Comparison of ENCODE assay signal across 25 mouse cellular contexts in the genomic region with DNA sequence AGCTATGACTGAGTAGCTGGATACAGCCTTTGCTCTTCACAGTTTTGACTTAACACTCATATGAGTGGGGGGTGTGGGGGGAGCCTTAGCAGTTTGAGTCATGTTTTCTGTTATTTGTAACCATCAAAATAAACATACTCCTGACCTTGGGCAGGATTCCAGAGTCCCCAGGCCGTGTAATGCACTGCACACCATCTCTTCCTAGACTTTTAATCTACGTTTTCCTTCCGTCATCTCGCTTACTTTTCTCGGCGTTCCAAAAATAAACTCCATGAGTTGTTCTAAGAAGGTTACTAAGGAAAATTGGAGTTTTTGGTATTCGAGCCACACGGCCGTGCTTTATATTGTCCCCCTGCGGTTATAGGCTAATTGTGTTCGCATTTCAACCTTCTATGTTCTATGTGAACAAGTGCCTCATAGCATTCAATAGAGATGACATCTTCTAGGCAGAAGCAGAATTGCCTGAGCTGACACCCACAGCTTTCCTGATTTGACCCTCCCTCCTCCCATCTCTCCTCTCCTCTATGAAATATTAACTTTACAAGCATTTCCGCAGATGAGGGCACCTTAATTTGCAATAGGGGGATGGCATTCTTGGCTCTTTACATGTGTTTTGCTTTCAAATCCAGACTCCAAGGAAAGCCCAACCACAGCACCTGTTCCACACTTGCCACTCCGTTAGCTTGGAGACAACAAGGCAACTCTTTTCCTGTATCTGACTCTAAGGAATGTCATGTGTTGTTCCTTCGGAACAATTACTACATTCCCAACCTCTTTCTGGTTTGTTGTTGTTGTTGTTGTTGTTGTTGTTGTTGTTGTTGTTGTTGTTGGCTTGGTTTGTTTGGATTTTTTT.
DNase-seq lines count a peak whose midpoint lies in the region; ATAC-seq and TF ChIP-seq lines count a peak whose summit lies in the region.
"Had no signal": no experiment of that assay in that cellular context is flagged by ENCODE, and none has a peak within 500 bp of the region (broad histone marks: within the 10 kb centered on the region; RNA-seq: fewer than 3 reads in every experiment).

No protein-coding gene starts in this region.

- no peak overlapping the region for H3K4me2 ChIP-seq in kidney, embryonic 15.5 days
- H3K4me2 ChIP-seq in lung, embryonic 14.5 days = no peak overlapping the region
- no peak overlapping the region for H3K4me2 ChIP-seq in myocyte (ENCODE audit: low read depth)
- H3K4me2 ChIP-seq: forebrain, embryonic 13.5 days; heart, embryonic 15.5 days; limb, embryonic 12.5 days; midbrain, embryonic 13.5 days; neural tube, embryonic 15.5 days; stomach, embryonic 15.5 days had no signal

- H3K4me3 ChIP-seq in kidney, adult 2 months (ENCODE audit: insufficient read depth, low read depth, low read length) = no peak overlapping the region
- no peak overlapping the region for H3K4me3 ChIP-seq in kidney, embryonic 15.5 days (replicated peaks)
- H3K4me3 ChIP-seq in lung, embryonic 14.5 days (ENCODE audit: low read depth, low read length) = no peak overlapping the region
- H3K4me3 ChIP-seq in myocyte = no peak overlapping the region
- H3K4me3 ChIP-seq: forebrain, embryonic 13.5 days; heart, embryonic 10.5 days; heart, embryonic 15.5 days; layer of hippocampus, adult 2 months; left cerebral cortex, adult 2 months; limb, embryonic 12.5 days; midbrain, embryonic 13.5 days; neural tube, embryonic 15.5 days; stomach, embryonic 15.5 days had no signal

- no peaks in the 10 kb centered on the region for H3K9me3 ChIP-seq in kidney, embryonic 15.5 days (replicated peaks)
- no peaks in the 10 kb centered on the region for H3K9me3 ChIP-seq in lung, embryonic 14.5 days (ENCODE audit: low read depth, low read length)
- H3K9me3 ChIP-seq: forebrain, embryonic 13.5 days; heart, embryonic 10.5 days; heart, embryonic 15.5 days; limb, embryonic 12.5 days; midbrain, embryonic 13.5 days; neural tube, embryonic 15.5 days; stomach, embryonic 15.5 days had no signal

- no peak for TF ChIP-seq CTCF in kidney, adult 2 months (conservative IDR thresholded peaks at IDR 0.05; ENCODE audit: insufficient read depth, insufficient read length, low read depth, low read length)
- no peak for TF ChIP-seq CTCF in lung, embryonic 14.5 days (IDR thresholded peaks at IDR 0.05; ENCODE audit: low read depth)
- no peak for TF ChIP-seq CTCF in Patski (IDR thresholded peaks at IDR 0.05)

- CTCF ChIA-PET in Patski (lab: Charles Lee) = interaction anchor here (2.2 kb wide), 1 partner anchor 16 kb away, joined by 5 read pairs; no protein-coding TSS in a partner anchor

- WGBS in kidney, adult 2 months = 60% methylated on average over 14 of the region's 14 CpGs
- 77% methylated on average over 14 of the region's 14 CpGs for WGBS in kidney, embryonic 15.5 days
- WGBS in lung, embryonic 14.5 days = 63% methylated on average over 14 of the region's 14 CpGs

- no peak overlapping the region for H3K27ac ChIP-seq in kidney, adult 2 months (ENCODE audit: insufficient read depth, low read depth, low read length)
- no peak overlapping the region for H3K27ac ChIP-seq in kidney, embryonic 15.5 days
- no peak overlapping the region for H3K27ac ChIP-seq in lung, embryonic 14.5 days (ENCODE audit: low read depth)
- H3K27ac ChIP-seq: forebrain, embryonic 13.5 days; heart, embryonic 10.5 days; heart, embryonic 15.5 days; kidney, postnatal 0 days; layer of hippocampus, adult 2 months; left cerebral cortex, adult 2 months; limb, embryonic 12.5 days; macrophage; midbrain, embryonic 13.5 days; neural tube, embryonic 15.5 days; stomach, embryonic 15.5 days had no signal

- peak; percentile 5 for DNase-seq in kidney, adult 2 months
- DNase-seq in lung, embryonic 14.5 days = peak; percentile 58
- no peak for DNase-seq in lung, adult 18-20 months
- DNase-seq in Patski (ENCODE audit: low read depth, low spot score) = peak; percentile 48
- DNase-seq in urinary bladder, postnatal 25 days (ENCODE audit: low spot score) = no peak
- DNase-seq: adrenal gland, postnatal 25 days; B cell, adult 2 months; cerebellum, adult 2 months; gastrocnemius, postnatal 25 days; heart, adult 11 months; right cerebral cortex, postnatal 25 days had no signal

- H3K36me3 ChIP-seq in kidney, adult 2 months (ENCODE audit: control insufficient read depth, insufficient read depth, low read length) = no peaks in the 10 kb centered on the region
- no peaks in the 10 kb centered on the region for H3K36me3 ChIP-seq in kidney, embryonic 15.5 days
- no peaks in the 10 kb centered on the region for H3K36me3 ChIP-seq in lung, embryonic 14.5 days (ENCODE audit: insufficient read depth)
- no peaks in the 10 kb centered on the region for H3K36me3 ChIP-seq in myocyte (ENCODE audit: control insufficient read depth, insufficient read depth)
- H3K36me3 ChIP-seq: heart, embryonic 10.5 days; heart, embryonic 15.5 days; limb, embryonic 12.5 days; midbrain, embryonic 13.5 days; neural tube, embryonic 15.5 days; stomach, embryonic 15.5 days had no signal

- H3K79me2 ChIP-seq in myocyte (ENCODE audit: control insufficient read depth, insufficient read depth) = no peaks in the 10 kb centered on the region

- H3K27me3 ChIP-seq in kidney, adult 2 months (replicated peaks; ENCODE audit: control insufficient read depth, insufficient read depth, low read length) = no peaks in the 10 kb centered on the region
- H3K27me3 ChIP-seq in kidney, embryonic 15.5 days = no peaks in the 10 kb centered on the region
- no peaks in the 10 kb centered on the region for H3K27me3 ChIP-seq in lung, embryonic 14.5 days (ENCODE audit: insufficient read depth, low read length)
- H3K27me3 ChIP-seq in Patski (no peaks in the 10 kb centered on the region), myocyte (ENCODE audit: control insufficient read depth, insufficient read depth, insufficient read length) (no peaks in the 10 kb centered on the region)
- H3K27me3 ChIP-seq: forebrain, embryonic 13.5 days; heart, embryonic 15.5 days; limb, embryonic 12.5 days; midbrain, embryonic 13.5 days; neural tube, embryonic 15.5 days; stomach, embryonic 15.5 days had no signal

- in situ Hi-C loops in Patski (cut with MboI; ENCODE audit: low pct_unique_long_range_greater_than_20kb) = no loop called here

- no peak for ATAC-seq in kidney, embryonic 15.5 days (replicated peaks; ENCODE audit: low FRiP score)
- ATAC-seq in lung, embryonic 14.5 days (ENCODE audit: insufficient read depth) = no peak
- ATAC-seq in Patski = peak; percentile 93
- ATAC-seq: hindbrain, embryonic 16.5 days; midbrain, embryonic 13.5 days had no signal

- POLR2A ChIA-PET in Patski (lab: Charles Lee) = no interaction called here

- H3K9ac ChIP-seq in kidney, embryonic 15.5 days = no peak overlapping the region
- H3K9ac ChIP-seq in lung, embryonic 14.5 days = no peak overlapping the region
- H3K9ac ChIP-seq: forebrain, embryonic 13.5 days; heart, embryonic 15.5 days; limb, embryonic 12.5 days; midbrain, embryonic 13.5 days; neural tube, embryonic 15.5 days; stomach, embryonic 15.5 days had no signal

- no peak for TF ChIP-seq POLR2A in kidney, adult 2 months (IDR thresholded peaks at IDR 0.05; ENCODE audit: low read depth, low read length)
- TF ChIP-seq POLR2A in myocyte (IDR thresholded peaks at IDR 0.05; ENCODE audit: insufficient read length, low read depth) = no peak

- H3K4me1 ChIP-seq in kidney, adult 2 months (ENCODE audit: control insufficient read depth, insufficient read depth, low read length) = no peaks in the 10 kb centered on the region
- peaks cover 8% of the 10 kb centered on the region for H3K4me1 ChIP-seq in kidney, embryonic 15.5 days
- no peaks in the 10 kb centered on the region for H3K4me1 ChIP-seq in lung, embryonic 14.5 days (ENCODE audit: insufficient read depth)
- H3K4me1 ChIP-seq: forebrain, embryonic 13.5 days; heart, embryonic 15.5 days; limb, embryonic 12.5 days; midbrain, embryonic 13.5 days; neural tube, embryonic 15.5 days; stomach, embryonic 15.5 days had no signal

- no peak overlapping the region for H3ac ChIP-seq in myocyte (ENCODE audit: control insufficient read depth, insufficient read length)

TF ChIP-seq in myocyte, 11 proteins besides CTCF, POLR2A, EP300 and RAD21:
- TF ChIP-seq E2F4 (IDR thresholded peaks at IDR 0.05; ENCODE audit: insufficient read depth) = no peak
- TF ChIP-seq CEBPB (IDR thresholded peaks at IDR 0.05; ENCODE audit: insufficient read depth, poor library complexity, severe bottlenecking) = no peak
- TF ChIP-seq TCF12 (IDR thresholded peaks at IDR 0.05; ENCODE audit: insufficient read depth, poor library complexity, severe bottlenecking) = peak; percentile 50
- peak in 2 of 3 experiments; percentile 86 to 88 for TF ChIP-seq MYOD1 (IDR thresholded peaks at IDR 0.05; ENCODE audit: control insufficient read depth in 1 of 3, insufficient read length in 2 of 3, low read depth in 2 of 3)
- TF ChIP-seq SRF (IDR thresholded peaks at IDR 0.05; ENCODE audit: control insufficient read depth, insufficient read length, low read depth) = no peak
- TF ChIP-seq MYOG (IDR thresholded peaks at IDR 0.05; ENCODE audit: control insufficient read depth in 1 of 3, insufficient read depth in 1 of 3, insufficient read length in 2 of 3, low read depth in 2 of 3) = peak in 2 of 3 experiments; percentile 67 to 68
- no peak for TF ChIP-seq POLR2AphosphoS2 (IDR thresholded peaks at IDR 0.05; ENCODE audit: insufficient read length, low read depth)
- TF ChIP-seq TCF3 (IDR thresholded peaks at IDR 0.05; ENCODE audit: insufficient read length, low read depth) = peak; percentile 41
- TF ChIP-seq REST (IDR thresholded peaks at IDR 0.05; ENCODE audit: insufficient read depth, insufficient read length) = no peak

Comparison
In these comparisons a context has a peak if more than half of its experiments do, and no peak if none do; other contexts are left out.
1. DNase-seq: peak in kidney, adult 2 months (single experiment), lung, embryonic 14.5 days (single experiment) and Patski (single experiment); none in lung, adult 18-20 months (0 of 2) and urinary bladder, postnatal 25 days (single experiment).